Mouse (Mus musculus) cerebellum, adult (tissue): ENCODE data around the gene Prrc2b.

Source experiments
- ATAC-seq: cut with Nextera tagmentation; 2 replicates; pipeline ENCODE4 v1.9.2; 2017; ENCODE audit warnings: mild to moderate bottlenecking, moderate library complexity, mixed read lengths; ENCODE audit not compliant: insufficient number of reproducible peaks, low FRiP score, low TSS enrichment

Gene Prrc2b

GRCm38 (mm10) chr2:32132567-32132992 lies 18.3 kb upstream of the Prrc2b start:
- ATAC-seq, result no peak

- peak; percentile 32; the same call in 1 of the 2 replicates for ATAC-seq
Measured at GRCm38 (mm10) chr2:32134039-32134438, 16.8 kb upstream of the Prrc2b start.

DNA sequence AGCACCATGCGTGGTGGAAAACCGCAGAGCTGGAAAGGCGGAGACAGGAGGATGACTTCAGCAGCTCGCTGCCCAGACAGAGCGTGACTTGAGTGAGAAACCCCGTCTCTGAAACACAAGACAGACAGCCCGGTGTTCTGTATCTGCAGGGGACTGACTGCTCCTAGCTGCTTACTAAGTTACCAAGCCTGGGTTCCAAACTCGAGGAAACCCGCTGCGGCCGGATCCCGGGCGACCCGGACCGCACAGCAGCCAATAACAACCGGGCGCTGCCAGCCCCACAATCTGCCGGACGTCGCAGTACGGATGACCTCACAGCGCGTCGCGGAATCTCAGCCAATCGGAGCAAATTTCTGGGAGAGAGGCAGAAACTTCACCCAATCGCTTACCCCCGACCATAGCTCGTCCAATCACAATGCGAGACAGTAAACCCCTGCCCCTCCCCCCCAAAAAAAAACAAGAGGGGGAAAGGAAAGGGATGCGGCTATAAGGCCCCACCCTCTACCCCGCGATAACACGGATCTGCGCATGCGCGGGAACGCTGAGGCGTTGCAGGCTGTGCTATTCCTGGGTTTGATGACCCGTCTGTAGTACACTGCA lies 13.1 kb upstream of the Prrc2b start:
- peak; percentile 95 for ATAC-seq

- ATAC-seq, result no peak
Measured at GRCm38 (mm10) chr2:32139377-32139776, 11.5 kb upstream of the Prrc2b start.

DNA sequence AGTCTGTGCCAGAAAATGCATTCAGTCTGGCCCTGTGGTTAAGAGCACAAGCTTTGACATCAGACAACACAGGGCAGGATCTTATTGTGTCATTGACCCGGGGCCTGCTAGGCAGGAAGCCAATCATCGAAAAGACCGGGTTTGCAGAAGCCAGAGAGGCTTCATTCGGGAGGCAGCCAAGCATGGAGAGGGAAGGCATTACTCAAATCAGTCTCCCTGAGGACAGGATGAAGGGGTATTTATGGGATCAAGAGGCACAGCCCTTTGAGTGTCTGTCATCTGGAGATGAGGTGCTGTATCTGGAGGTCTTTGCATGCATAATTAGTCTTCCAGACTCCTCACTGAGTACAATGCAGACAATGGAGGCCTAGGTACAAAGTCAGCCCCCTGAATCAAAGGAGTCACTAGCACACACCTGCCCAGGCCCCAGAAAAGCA lies 10.4 kb upstream of the Prrc2b start:
- ATAC-seq, result no peak

GRCm38 (mm10) chr2:32141602-32142001 lies 9.3 kb upstream of the Prrc2b start:
- no peak for ATAC-seq

GRCm38 (mm10) chr2:32142368-32142767 lies 8.5 kb upstream of the Prrc2b start:
- no peak for ATAC-seq

GRCm38 (mm10) chr2:32144633-32145032 lies 6.2 kb upstream of the Prrc2b start:
- ATAC-seq, result no peak

GRCm38 (mm10) chr2:32146617-32147162 lies 4.2 kb upstream of the Prrc2b start:
- ATAC-seq, result no peak

GRCm38 (mm10) chr2:32150135-32150534 lies 747 bp upstream of the Prrc2b start:
- ATAC-seq, result no peak

DNA sequence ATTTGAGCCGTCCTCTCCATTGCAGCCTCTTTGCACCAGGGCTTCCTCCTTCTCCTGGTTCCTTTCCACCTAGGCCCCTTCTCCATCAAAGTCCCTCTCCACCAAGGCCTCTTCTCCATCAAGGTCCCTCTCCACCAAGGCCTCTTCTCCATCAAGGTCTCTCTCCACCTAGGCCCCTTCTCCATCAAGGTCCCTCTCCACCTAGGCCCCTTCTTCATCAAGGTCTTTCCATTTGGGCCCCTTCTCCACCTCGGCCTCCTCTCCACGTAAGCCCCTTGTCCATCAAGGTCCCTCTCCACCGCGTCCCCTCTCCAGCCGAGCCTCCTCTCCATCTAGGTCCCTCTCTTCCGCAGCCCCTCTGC lies 339 bp upstream of the Prrc2b start:
- ATAC-seq, result no peak

- no peak for ATAC-seq
Measured at GRCm38 (mm10) chr2:32151660-32152366, 931 bp downstream of the Prrc2b start.

DNA sequence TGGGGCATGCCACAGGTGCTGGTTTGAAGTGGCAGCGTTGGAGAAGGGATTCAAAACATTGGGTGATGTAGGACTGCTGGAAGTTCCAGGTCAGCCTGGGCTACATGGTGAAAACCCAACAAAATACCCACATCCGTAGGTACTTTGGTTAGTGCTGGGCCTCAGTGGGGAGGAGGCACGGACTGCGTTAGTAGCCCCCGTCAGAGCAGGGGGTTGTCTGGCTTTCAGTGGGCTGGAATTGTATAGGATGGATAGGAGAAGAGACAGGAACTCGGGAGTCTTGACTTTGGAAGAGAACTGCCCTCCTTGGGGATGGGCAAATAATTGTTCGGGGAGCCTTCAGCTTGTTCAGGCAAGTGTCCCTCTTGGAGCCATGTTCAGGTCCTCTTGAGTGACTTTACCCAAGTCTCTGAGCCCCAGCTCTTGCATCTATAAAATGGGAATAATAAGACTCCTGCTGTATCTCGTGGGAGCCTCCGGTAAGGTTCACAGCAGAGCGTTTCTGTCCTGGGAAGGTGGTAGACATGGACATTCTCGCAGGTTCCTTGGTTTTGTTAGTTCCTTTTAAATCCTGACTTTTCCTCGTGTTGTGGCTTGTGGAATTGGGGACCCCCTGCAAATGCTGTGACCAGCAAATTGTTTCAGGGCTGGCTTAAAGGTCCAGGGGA lies 1.6 kb downstream of the Prrc2b start:
- ATAC-seq, result no peak

GRCm38 (mm10) chr2:32153041-32153790 lies 2.3 kb downstream of the Prrc2b start:
- ATAC-seq, result no peak

GRCm38 (mm10) chr2:32153791-32154119 lies 2.9 kb downstream of the Prrc2b start:
- no peak for ATAC-seq

- no peak for ATAC-seq
Measured at GRCm38 (mm10) chr2:32154334-32154997, 3.6 kb downstream of the Prrc2b start.

DNA sequence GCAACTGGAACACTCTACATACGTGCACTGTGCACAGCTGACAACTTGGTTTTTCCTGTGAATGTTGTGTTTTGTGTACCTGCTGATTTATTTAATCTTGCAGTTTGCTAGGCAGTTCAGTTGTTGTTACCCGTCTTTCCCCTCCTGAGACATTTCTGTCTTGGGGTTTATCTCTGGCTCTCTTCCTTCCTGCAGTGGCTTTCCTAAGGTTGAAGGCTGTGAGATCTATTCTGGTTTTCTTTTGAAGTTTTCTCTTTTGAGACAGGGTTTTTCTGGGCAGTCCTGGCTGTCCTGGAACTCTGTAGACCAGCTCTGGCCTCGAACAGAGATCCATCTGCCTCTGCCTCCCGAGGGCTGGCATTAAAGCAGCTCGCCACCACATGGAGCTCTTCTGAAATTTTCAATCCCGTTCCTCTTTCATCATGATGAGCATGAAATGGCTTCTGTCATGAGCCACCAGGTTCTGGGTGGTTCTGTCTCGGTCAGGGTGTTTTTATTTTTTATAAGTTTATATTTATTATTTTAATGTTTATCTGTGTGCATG lies 4.2 kb downstream of the Prrc2b start:
- no peak for ATAC-seq

GRCm38 (mm10) chr2:32155614-32156013 lies 4.7 kb downstream of the Prrc2b start:
- ATAC-seq, result no peak

- ATAC-seq, result no peak
Measured at GRCm38 (mm10) chr2:32156645-32157044, 5.8 kb downstream of the Prrc2b start.

DNA sequence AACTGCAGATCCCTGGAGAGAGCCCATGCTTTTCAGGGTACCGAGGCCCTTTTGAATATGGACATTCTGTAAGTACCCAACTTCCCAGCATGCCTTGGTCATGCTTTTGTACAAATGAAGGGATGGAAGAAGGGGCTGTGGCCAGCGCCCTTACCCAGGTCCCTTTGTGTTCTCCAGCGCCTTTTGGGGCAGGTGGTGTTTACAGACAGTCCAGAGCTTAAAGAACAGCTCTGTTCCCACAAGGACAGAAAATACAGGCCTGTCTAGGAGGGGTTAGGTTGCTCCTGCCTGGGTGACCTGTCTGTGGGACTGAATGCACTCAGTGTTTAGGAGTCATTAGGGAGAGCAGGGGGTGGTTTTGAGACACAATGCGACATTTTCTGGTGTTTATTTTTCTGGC lies 6.4 kb downstream of the Prrc2b start:
- no peak for ATAC-seq
